Mouse (Mus musculus) cerebellum, postnatal 14 days (tissue): ENCODE data around the gene Erich4.
"Not testable (repeated sequence)": the region's sequence is repeated elsewhere in the genome, so short reads cannot be mapped to it uniquely, and the experiment has no call there.

Experiments
- DNase-seq, 2 experiments: peaks; one replicate each; pipeline ENCODE4 v3.0.0; 2021; ENCODE audit warnings: mixed read lengths in 2 of 2

Erich4 gene

GRCm38 (mm10) chr7:25576793-25577437 lies 38.8 kb downstream of the Erich4 start:
- DNase-seq: not testable (repeated sequence)

- not testable (repeated sequence) for DNase-seq
These were observed 39.4 kb downstream of the Erich4 start for GRCm38 (mm10) chr7:25576308-25576707.

GRCm38 (mm10) chr7:25575870-25576269 lies 39.8 kb downstream of the Erich4 start:
- DNase-seq: no peak

- no peak for DNase-seq
These were observed 40.6 kb downstream of the Erich4 start for GRCm38 (mm10) chr7:25575105-25575504.

GRCm38 (mm10) chr7:25573806-25574205 lies 41.9 kb downstream of the Erich4 start:
- not testable (repeated sequence) for DNase-seq

- DNase-seq: no peak
These were observed 47.0 kb downstream of the Erich4 start for GRCm38 (mm10) chr7:25568721-25569120.
